Mouse (Mus musculus): ENCODE data around the gene Fam172a. TPM values are rescaled to one million over a fixed set of nuclear protein-coding genes. Genes with fewer than 3 reads are reported as not detected.

Fam172a gene
- polyA plus RNA-seq, 1 experiment from 2014 or later: 29.4 TPM

DNA sequence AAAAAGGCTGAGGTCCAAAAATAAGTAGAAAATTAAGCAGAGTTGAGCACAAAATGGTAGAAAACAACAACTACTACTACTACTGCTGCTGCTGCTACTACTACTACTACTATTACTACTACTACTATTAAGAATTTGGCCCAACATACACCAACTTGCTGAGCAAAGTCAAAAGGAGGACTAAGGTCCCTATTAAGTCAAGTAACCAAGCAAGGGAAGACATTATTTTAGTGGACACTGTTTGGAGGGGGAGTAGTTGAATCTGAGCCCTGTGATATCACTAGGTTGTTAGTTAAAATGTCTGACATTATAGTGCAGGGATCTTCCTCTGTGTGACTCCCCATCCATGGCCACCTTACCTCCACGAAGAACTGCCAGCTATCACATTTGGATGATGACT, 476.2 kb downstream of the Fam172a start:
- no peak for ATAC-seq (ENCODE audit: low read depth)

DNA sequence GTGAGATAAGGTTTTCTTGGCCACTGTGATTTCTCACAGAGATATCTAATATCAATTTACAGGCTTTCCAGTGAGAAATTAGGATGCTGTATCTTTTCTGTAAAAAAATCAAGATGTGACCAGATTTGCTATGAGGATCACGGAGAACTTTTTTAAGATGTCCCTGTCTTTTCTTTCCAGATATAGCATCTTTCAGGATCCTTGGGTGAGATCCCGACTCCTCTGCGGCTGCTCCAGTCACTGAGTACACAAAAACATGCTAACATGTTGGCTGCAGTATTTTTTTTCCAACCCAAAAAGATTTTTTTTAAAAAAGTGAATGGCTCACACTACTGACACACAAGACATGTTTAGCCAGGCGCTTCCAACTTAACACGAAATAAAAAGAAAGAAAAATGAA, 476.9 kb downstream of the Fam172a start:
- Histone ChIP-seq H3K4me3 (ENCODE audit: low read length) (no peak overlapping the region), H3K4me1 (replicated peaks; ENCODE audit: control insufficient read depth, insufficient read depth, low read length) (peaks cover 6% of the 10 kb centered on the region; the same call in 1 of the 2 replicates), H3K9ac (ENCODE audit: low read length) (no peak overlapping the region), H3K4me2 (ENCODE audit: low read depth, low read length) (no peak overlapping the region), H3K36me3 (ENCODE audit: control insufficient read depth, insufficient read depth, low read length) (no peaks in the 10 kb centered on the region), H3K27ac (ENCODE audit: low read length) (no peak overlapping the region), H3K9me3 (ENCODE audit: control insufficient read depth, low read length) (no peaks in the 10 kb centered on the region), H3K27me3 (ENCODE audit: control insufficient read depth, insufficient read depth, low read depth, low read length) (peaks cover 84% of the 10 kb centered on the region)
- 26% methylated on average over 5 of the region's 5 CpGs for WGBS
- ATAC-seq (ENCODE audit: low read depth): no peak

More for the DNA sequence above, 476.2 kb downstream of the Fam172a start:
- Histone ChIP-seq H3K9ac (ENCODE audit: low read length) (no peak overlapping the region), H3K27me3 (ENCODE audit: control insufficient read depth, insufficient read depth, low read depth, low read length) (peaks cover 80% of the 10 kb centered on the region), H3K36me3 (ENCODE audit: control insufficient read depth, insufficient read depth, low read length) (no peaks in the 10 kb centered on the region), H3K27ac (ENCODE audit: low read length) (no peak overlapping the region), H3K4me2 (ENCODE audit: low read depth, low read length) (no peak overlapping the region), H3K4me1 (replicated peaks; ENCODE audit: control insufficient read depth, insufficient read depth, low read length) (peaks cover 6% of the 10 kb centered on the region; the same call in 1 of the 2 replicates), H3K4me3 (ENCODE audit: low read length) (no peak overlapping the region), H3K9me3 (ENCODE audit: control insufficient read depth, low read length) (no peaks in the 10 kb centered on the region)
- 11% methylated on average over 1 of the region's 1 CpGs for WGBS

DNA sequence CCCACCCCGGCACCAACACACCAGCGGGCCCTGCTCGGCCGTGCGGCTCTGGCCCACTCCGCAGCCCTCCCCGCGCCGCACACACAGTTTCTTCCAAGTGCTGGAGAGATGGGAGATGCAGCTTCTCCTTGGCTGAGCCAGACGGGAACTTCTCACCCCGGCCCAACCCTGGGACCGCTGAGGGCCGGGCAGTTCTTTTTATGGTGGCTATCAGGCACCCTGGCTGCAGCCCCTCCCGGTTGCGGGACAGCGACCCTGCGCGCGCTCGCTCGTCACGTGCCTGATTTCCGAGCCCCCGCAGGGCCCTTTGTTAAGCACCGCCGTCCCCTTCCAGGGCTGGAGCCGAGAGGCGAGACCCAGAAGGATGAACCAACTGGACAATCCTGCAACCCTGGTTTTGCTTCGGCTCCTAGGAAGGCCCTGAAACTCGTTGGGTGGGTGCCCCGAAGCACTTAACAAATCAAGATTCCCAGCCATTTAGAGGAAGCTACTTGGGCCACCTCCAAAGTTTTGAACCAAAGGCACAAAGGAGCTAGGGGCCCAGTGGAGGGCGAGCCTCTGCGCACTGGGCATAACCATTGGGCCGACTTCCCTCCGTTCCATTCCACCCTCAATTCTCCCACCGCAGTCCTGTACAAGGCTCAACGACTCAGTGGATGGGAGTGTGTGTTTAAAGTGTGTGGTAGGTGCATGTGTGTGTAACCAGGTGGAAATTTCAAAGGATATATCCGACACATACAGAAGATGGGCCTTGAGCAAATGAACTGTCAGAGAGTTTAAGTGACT, 477.7 kb downstream of the Fam172a start:
- WGBS: 6% methylated on average over 38 of the region's 38 CpGs
- peak; percentile 54 for ATAC-seq (ENCODE audit: low read depth)
- H3K4me2 ChIP-seq (ENCODE audit: low read depth, low read length): peak overlapping the region; percentile 55
- H3K4me3 ChIP-seq (ENCODE audit: low read length): peak overlapping the region; percentile 41
- H3K27ac ChIP-seq (ENCODE audit: low read length): no peak overlapping the region
- peaks cover 86% of the 10 kb centered on the region for H3K27me3 ChIP-seq (ENCODE audit: control insufficient read depth, insufficient read depth, low read depth, low read length)
- H3K36me3 ChIP-seq (ENCODE audit: control insufficient read depth, insufficient read depth, low read length): no peaks in the 10 kb centered on the region
- H3K4me1 ChIP-seq (replicated peaks; ENCODE audit: control insufficient read depth, insufficient read depth, low read length): peaks cover 6% of the 10 kb centered on the region; the same call in 1 of the 2 replicates
- peak overlapping the region; percentile 46; the same call in 1 of the 2 replicates for H3K9ac ChIP-seq (ENCODE audit: low read length)
- no peaks in the 10 kb centered on the region for H3K9me3 ChIP-seq (ENCODE audit: control insufficient read depth, low read length)

DNA sequence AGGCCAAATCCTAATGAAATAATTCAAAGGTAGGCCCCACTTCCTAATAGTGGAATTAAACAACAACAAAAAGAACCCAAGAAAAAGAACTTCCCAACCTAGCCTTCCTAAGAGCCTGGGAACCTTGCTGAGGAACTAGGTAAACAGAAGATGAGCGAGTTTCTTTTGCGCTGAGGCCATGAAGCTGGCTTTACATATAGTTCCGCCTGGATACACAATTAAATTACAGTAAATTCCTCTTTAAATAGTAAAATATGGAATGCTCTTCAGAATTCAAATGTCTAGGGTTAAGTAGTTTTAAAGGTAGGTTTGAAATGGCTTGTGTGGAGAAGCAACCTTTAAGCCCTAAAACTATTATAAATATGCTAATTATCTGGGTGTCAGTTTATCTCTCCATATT, 478.4 kb downstream of the Fam172a start:
- Histone ChIP-seq H3K27ac (ENCODE audit: low read length) (no peak overlapping the region), H3K4me1 (replicated peaks; ENCODE audit: control insufficient read depth, insufficient read depth, low read length) (peaks cover 6% of the 10 kb centered on the region; the same call in 1 of the 2 replicates), H3K4me2 (ENCODE audit: low read depth, low read length) (no peak overlapping the region), H3K36me3 (ENCODE audit: control insufficient read depth, insufficient read depth, low read length) (no peaks in the 10 kb centered on the region), H3K9me3 (ENCODE audit: control insufficient read depth, low read length) (no peaks in the 10 kb centered on the region), H3K27me3 (ENCODE audit: control insufficient read depth, insufficient read depth, low read depth, low read length) (peaks cover 88% of the 10 kb centered on the region), H3K9ac (ENCODE audit: low read length) (no peak overlapping the region), H3K4me3 (ENCODE audit: low read length) (no peak overlapping the region)
- no peak for ATAC-seq (ENCODE audit: low read depth)
- WGBS: 62% methylated on average over 3 of the region's 3 CpGs

DNA sequence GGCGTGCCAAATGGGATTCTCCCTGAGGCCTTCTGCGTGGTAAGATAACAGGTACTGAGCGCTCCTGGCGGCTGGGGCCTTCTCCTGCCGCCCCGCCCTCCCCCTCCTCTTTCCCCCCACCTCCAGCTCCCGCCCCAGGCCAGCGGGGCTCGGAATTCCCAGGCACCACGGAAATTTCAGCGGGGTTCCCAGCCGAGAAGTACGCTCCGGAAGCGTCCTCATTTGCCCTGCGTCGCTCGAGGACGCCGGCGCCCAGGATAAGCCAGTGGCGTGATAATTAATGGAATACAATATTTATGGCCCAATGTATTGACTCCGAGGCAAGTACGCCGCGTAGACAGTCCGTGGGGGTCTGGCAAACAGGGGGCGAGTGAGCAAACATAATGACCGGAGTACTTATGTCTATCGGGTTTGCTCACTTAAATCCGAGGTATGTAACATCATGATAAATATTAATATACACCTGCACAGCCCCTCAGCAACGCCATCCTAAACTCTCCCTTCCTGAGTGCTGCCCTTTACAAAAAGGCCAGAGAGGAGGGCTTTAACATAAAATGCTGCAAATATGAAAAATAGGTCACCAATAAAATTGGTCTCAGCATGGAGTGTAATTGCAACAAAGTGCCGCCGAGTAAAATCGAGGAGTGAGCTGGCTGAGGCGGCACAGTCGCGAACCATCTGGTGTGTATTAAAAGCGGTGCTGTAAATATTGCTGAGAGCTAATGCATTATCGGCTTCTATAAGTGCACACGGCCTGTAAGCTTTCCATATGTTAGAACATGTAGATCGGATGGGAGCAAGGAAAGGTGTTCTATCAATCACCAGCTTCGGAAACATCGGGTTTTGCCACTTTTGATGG, 479.5 kb downstream of the Fam172a start:
- Histone ChIP-seq H3K27ac (ENCODE audit: low read length) (no peak overlapping the region), H3K4me2 (ENCODE audit: low read depth, low read length) (peak overlapping the region; percentile 56), H3K4me1 (replicated peaks; ENCODE audit: control insufficient read depth, insufficient read depth, low read length) (peaks cover 6% of the 10 kb centered on the region; the same call in 1 of the 2 replicates), H3K4me3 (ENCODE audit: low read length) (peak overlapping the region; percentile 32), H3K36me3 (ENCODE audit: control insufficient read depth, insufficient read depth, low read length) (no peaks in the 10 kb centered on the region), H3K9me3 (ENCODE audit: control insufficient read depth, low read length) (no peaks in the 10 kb centered on the region), H3K27me3 (ENCODE audit: control insufficient read depth, insufficient read depth, low read depth, low read length) (peaks cover 84% of the 10 kb centered on the region), H3K9ac (ENCODE audit: low read length) (no peak overlapping the region)
- whole genome bisulfite sequencing: under 1% methylated on average over 44 of the region's 44 CpGs
- ATAC-seq (ENCODE audit: low read depth): no peak

DNA sequence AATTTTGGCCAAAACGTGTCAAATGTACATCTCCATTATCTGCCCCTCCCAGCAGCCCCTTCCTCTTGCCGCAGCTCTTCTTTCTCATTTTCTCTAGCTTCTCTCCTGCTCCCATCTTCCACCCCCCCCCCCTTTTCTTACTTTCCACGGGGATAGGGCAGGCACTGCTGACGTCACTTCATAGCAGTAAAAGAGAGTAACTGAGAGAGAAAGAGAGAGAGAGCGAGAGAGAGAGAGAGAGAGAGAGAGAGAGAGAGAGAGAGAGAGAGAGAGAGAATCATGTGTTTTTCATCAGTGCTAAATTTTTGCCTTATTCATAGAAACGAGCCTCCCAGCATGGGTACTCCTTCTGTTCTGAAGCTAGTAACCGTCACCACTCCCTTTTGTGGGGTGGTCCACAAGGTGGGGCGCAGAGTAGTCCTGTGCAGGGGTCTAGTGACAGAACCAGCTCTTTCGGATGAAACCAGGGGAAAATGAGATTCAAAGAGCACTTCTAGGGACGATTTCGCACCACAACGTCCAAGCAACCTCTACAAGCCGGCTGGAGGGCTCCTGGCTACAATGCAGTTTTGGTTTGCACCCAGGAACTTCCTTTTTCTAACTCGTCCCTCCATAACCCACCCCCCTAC, 480.2 kb downstream of the Fam172a start:
- ATAC-seq (ENCODE audit: low read depth): no peak
- whole genome bisulfite sequencing: 11% methylated on average over 14 of the region's 14 CpGs
- Histone ChIP-seq H3K9me3 (ENCODE audit: control insufficient read depth, low read length) (no peaks in the 10 kb centered on the region), H3K9ac (ENCODE audit: low read length) (no peak overlapping the region), H3K27ac (ENCODE audit: low read length) (no peak overlapping the region), H3K4me1 (replicated peaks; ENCODE audit: control insufficient read depth, insufficient read depth, low read length) (peaks cover 6% of the 10 kb centered on the region; the same call in 1 of the 2 replicates), H3K4me3 (ENCODE audit: low read length) (peak overlapping the region; percentile 32; the same call in 1 of the 2 replicates), H3K4me2 (ENCODE audit: low read depth, low read length) (peak overlapping the region; percentile 56; the same call in 1 of the 2 replicates), H3K27me3 (ENCODE audit: control insufficient read depth, insufficient read depth, low read depth, low read length) (peaks cover 85% of the 10 kb centered on the region), H3K36me3 (ENCODE audit: control insufficient read depth, insufficient read depth, low read length) (no peaks in the 10 kb centered on the region)

DNA sequence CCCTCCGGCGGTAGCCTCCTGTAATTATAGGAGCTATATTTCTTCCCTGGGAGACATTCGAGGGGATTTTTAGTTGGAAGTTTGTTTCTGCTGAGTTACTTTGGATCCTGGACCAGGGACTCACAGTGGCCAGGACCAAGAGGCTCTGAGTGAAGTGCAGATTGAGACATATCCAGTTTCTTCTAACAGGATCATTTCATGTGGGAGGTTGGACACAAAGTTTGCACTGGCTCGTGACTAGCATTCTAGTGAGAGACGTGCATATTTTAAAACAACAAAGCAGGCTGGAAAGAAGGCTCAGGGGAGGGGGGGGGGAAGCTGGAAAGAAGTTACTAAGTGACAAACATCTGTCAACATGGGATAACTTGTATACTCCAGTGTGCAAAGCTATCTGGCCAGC, 481.2 kb downstream of the Fam172a start:
- Histone ChIP-seq H3K9me3 (ENCODE audit: control insufficient read depth, low read length) (no peaks in the 10 kb centered on the region), H3K9ac (ENCODE audit: low read length) (no peak overlapping the region), H3K27me3 (ENCODE audit: control insufficient read depth, insufficient read depth, low read depth, low read length) (peaks cover 85% of the 10 kb centered on the region), H3K4me1 (replicated peaks; ENCODE audit: control insufficient read depth, insufficient read depth, low read length) (peaks cover 6% of the 10 kb centered on the region; the same call in 1 of the 2 replicates), H3K4me2 (ENCODE audit: low read depth, low read length) (no peak overlapping the region), H3K4me3 (ENCODE audit: low read length) (no peak overlapping the region), H3K27ac (ENCODE audit: low read length) (no peak overlapping the region), H3K36me3 (ENCODE audit: control insufficient read depth, insufficient read depth, low read length) (no peaks in the 10 kb centered on the region)
- WGBS: 38% methylated on average over 5 of the region's 5 CpGs
- ATAC-seq (ENCODE audit: low read depth): no peak

DNA sequence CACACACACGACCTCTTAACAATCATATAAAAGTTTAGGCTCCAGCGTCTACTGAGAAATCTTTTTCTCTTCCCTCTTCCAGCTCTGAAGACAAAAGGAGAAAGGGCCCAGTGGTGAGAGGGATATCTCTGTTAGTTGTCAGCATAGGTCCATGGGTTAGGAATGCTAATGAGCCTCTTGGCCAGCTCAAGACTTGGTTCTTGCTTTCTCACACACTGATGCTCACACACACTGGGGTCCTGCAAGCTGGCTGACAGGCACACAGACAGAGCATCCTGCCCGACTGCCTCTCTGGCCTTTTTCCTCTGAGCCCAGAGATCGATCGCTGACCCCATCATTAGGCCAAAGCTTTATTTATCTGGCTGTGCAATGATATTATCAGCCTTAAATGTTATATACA, 482.2 kb downstream of the Fam172a start:
- Histone ChIP-seq H3K27ac (ENCODE audit: low read length) (no peak overlapping the region), H3K4me2 (ENCODE audit: low read depth, low read length) (no peak overlapping the region), H3K9ac (ENCODE audit: low read length) (no peak overlapping the region), H3K4me1 (replicated peaks; ENCODE audit: control insufficient read depth, insufficient read depth, low read length) (peaks cover 6% of the 10 kb centered on the region; the same call in 1 of the 2 replicates), H3K36me3 (ENCODE audit: control insufficient read depth, insufficient read depth, low read length) (no peaks in the 10 kb centered on the region), H3K27me3 (ENCODE audit: control insufficient read depth, insufficient read depth, low read depth, low read length) (peaks cover 76% of the 10 kb centered on the region), H3K4me3 (ENCODE audit: low read length) (no peak overlapping the region), H3K9me3 (ENCODE audit: control insufficient read depth, low read length) (no peaks in the 10 kb centered on the region)
- 31% methylated on average over 5 of the region's 5 CpGs for WGBS
- ATAC-seq (ENCODE audit: low read depth): no peak

All from lung, embryonic 16.5 days (tissue).